Mouse (Mus musculus): ENCODE data around the gene Lrfn4. TPM values are rescaled to one million over a fixed set of nuclear protein-coding genes. Genes with fewer than 3 reads are reported as not detected.

Gene Lrfn4
- total RNA-seq, 2 experiments from 2014 or later: 40.9 to 41.6 TPM

GRCm38 (mm10) chr19:4570815-4571214 is 44.7 kb downstream of the Lrfn4 start:
- DNase-seq (ENCODE audit: extremely low spot score in 1 of 2, low spot score in 1 of 2): no peak

GRCm38 (mm10) chr19:4570237-4570613 is 45.2 kb downstream of the Lrfn4 start:
- no peak for DNase-seq (ENCODE audit: extremely low spot score in 1 of 2, low spot score in 1 of 2)

GRCm38 (mm10) chr19:4569356-4570236 is 45.9 kb downstream of the Lrfn4 start:
- DNase-seq (ENCODE audit: extremely low spot score in 1 of 2, low spot score in 1 of 2): no peak

GRCm38 (mm10) chr19:4568832-4569231 is 46.6 kb downstream of the Lrfn4 start:
- no peak for DNase-seq (ENCODE audit: extremely low spot score in 1 of 2, low spot score in 1 of 2)

- DNase-seq (ENCODE audit: extremely low spot score in 1 of 2, low spot score in 1 of 2): no peak
Observed at GRCm38 (mm10) chr19:4567665-4568064, 47.8 kb downstream of the Lrfn4 start.

- DNase-seq (ENCODE audit: extremely low spot score in 1 of 2, low spot score in 1 of 2): no peak
Observed at GRCm38 (mm10) chr19:4566880-4567279, 48.6 kb downstream of the Lrfn4 start.

- DNase-seq (ENCODE audit: extremely low spot score in 1 of 2, low spot score in 1 of 2): no peak
Observed at GRCm38 (mm10) chr19:4565678-4566077, 49.8 kb downstream of the Lrfn4 start.

Small RNAs within 50 kb of the gene (microRNA-seq; reads per million reads assigned to microRNA genes)
- 7.5 to 8.4 reads per million in 2 experiments for gene Mir6986

Other genes with a start within 250 kb of the Lrfn4 start
- gene Kdm2a, start 217.4 kb downstream of the Lrfn4 start, total RNA-seq (2021): 10 to 100 TPM; 70.6 to 85.0 TPM
- 1 to 10 TPM in 1 of 2 experiments, under 1 TPM in 1; 0.87 to 1.2 TPM for gene Rhod, start 176.2 kb downstream of the Lrfn4 start, total RNA-seq (2021)
- gene Syt12, start 138.2 kb downstream of the Lrfn4 start, total RNA-seq (2021): 10 to 100 TPM; 29.5 to 31.8 TPM
- not detected for gene 2010003K11Rik, start 117.1 kb downstream of the Lrfn4 start, total RNA-seq (2021)
- gene Pcx, start 105.2 kb downstream of the Lrfn4 start, total RNA-seq (2021): 10 to 100 TPM; 66.6 to 70.6 TPM
- 10 to 100 TPM; 21.4 to 24.2 TPM for gene Rce1, start 10.0 kb upstream of the Lrfn4 start, total RNA-seq (2021)
- gene Gm960, start 83.0 kb upstream of the Lrfn4 start, total RNA-seq (2021): 1 to 10 TPM; 1.1 to 2.5 TPM
- 100 to 1,000 TPM; 615 to 659 TPM for gene Sptbn2, start 95.5 kb upstream of the Lrfn4 start, total RNA-seq (2021)
- gene Rbm4b, start 140.8 kb upstream of the Lrfn4 start, total RNA-seq (2021): 10 to 100 TPM; 18.2 to 18.8 TPM
- gene Rbm4, start 178.2 kb upstream of the Lrfn4 start, total RNA-seq (2021): 10 to 100 TPM; 81.1 to 82.0 TPM
- gene Gm21992, start 195.9 kb upstream of the Lrfn4 start, total RNA-seq (2021): 10 to 100 TPM; 21.2 to 28.3 TPM
- gene Rbm14, start 196.0 kb upstream of the Lrfn4 start, total RNA-seq (2021): 10 to 100 TPM; 53.0 to 53.9 TPM
- gene Ccs, start 223.7 kb upstream of the Lrfn4 start, total RNA-seq (2021): 10 to 100 TPM; 30.6 to 37.8 TPM
- 1 to 10 TPM; 1.8 to 2.2 TPM for gene Ccdc87, start 223.7 kb upstream of the Lrfn4 start, total RNA-seq (2021)
- gene Ctsf, start 239.5 kb upstream of the Lrfn4 start, total RNA-seq (2021): 100 to 1,000 TPM; 113 to 118 TPM

Measured in layer of hippocampus, postnatal 25 days (tissue).